ENCODE assay signal across 8 mouse cellular contexts in genomic region chr11:35797751-35798494, GRCm38 (mm10). TPM values are rescaled to one million over a fixed set of nuclear protein-coding genes. Genes with fewer than 3 reads are reported as not detected.
DNase-seq lines count a peak whose midpoint lies in the region; ATAC-seq lines count a peak whose summit lies in the region.

No protein-coding gene starts in this region.

- H3K9ac ChIP-seq in heart, embryonic 11.5 days (ENCODE audit: low read depth, low read length), result no peak overlapping the region
- peak overlapping the region; percentile 71 for H3K9ac ChIP-seq in forebrain, embryonic 13.5 days
- H3K9ac ChIP-seq in neural tube, embryonic 11.5 days (ENCODE audit: low read length), result peak overlapping the region; percentile 48

- peak overlapping the region; percentile 39 for H3K4me3 ChIP-seq in heart, embryonic 11.5 days (ENCODE audit: low read depth, low read length)
- peak overlapping the region; percentile 62 for H3K4me3 ChIP-seq in forebrain, embryonic 13.5 days
- H3K4me3 ChIP-seq in neural tube, embryonic 11.5 days (ENCODE audit: low read depth, low read length), result peak overlapping the region; percentile 52

- H3K27ac ChIP-seq in heart, embryonic 11.5 days (ENCODE audit: low read depth, low read length), result no peak overlapping the region
- H3K27ac ChIP-seq in forebrain, embryonic 13.5 days, result peak overlapping the region; percentile 61; the same call in 1 of the 2 replicates
- H3K27ac ChIP-seq in neural tube, embryonic 11.5 days (ENCODE audit: low read depth, low read length), result no peak overlapping the region

- no peak for DNase-seq in heart, adult 18-20 months
- DNase-seq in ZHBTc4 (ENCODE audit: low read depth, low spot score), result peak; percentile 37
- DNase-seq in layer of hippocampus, postnatal 36 days, result peak; percentile 35 to 44
- peak; percentile 27 for DNase-seq in neural tube, embryonic 11.5 days (ENCODE audit: low spot score)
- DNase-seq in thymus, postnatal 14 days, result no peak
- DNase-seq in Muller cell, postnatal 12 days (ENCODE audit: inconsistent ontology term), result no peak

- H3K9me3 ChIP-seq in heart, embryonic 11.5 days (replicated peaks; ENCODE audit: control insufficient read depth, low read length), result no peaks in the 10 kb centered on the region
- H3K9me3 ChIP-seq in forebrain, embryonic 13.5 days (replicated peaks), result no peaks in the 10 kb centered on the region
- no peaks in the 10 kb centered on the region for H3K9me3 ChIP-seq in neural tube, embryonic 11.5 days (ENCODE audit: control insufficient read depth, low read length)

- ATAC-seq in heart, embryonic 11.5 days (replicated peaks; ENCODE audit: insufficient number of reproducible peaks, low FRiP score, low TSS enrichment), result no peak
- ATAC-seq in forebrain, embryonic 13.5 days, result peak; percentile 77
- ATAC-seq in neural tube, embryonic 11.5 days (ENCODE audit: insufficient read depth, low FRiP score, low TSS enrichment), result peak; percentile 58; the same call in 1 of the 2 replicates

- peaks cover 8% of the 10 kb centered on the region; the same call in 1 of the 2 replicates for H3K4me1 ChIP-seq in heart, embryonic 11.5 days (ENCODE audit: control insufficient read depth, insufficient read depth, low read length)
- H3K4me1 ChIP-seq in forebrain, embryonic 13.5 days, result peaks cover 10% of the 10 kb centered on the region
- H3K4me1 ChIP-seq in neural tube, embryonic 11.5 days (ENCODE audit: control insufficient read depth, insufficient read depth, low read length), result no peaks in the 10 kb centered on the region; the same call in 1 of the 2 replicates

- H3K27me3 ChIP-seq in heart, embryonic 11.5 days (ENCODE audit: control insufficient read depth, insufficient read depth, low read length), result peaks cover 50% of the 10 kb centered on the region
- H3K27me3 ChIP-seq in forebrain, embryonic 13.5 days, result peaks cover 64% of the 10 kb centered on the region
- peaks cover 36% of the 10 kb centered on the region for H3K27me3 ChIP-seq in neural tube, embryonic 11.5 days (ENCODE audit: control insufficient read depth, insufficient read depth, low read length)

- 3% methylated on average over 79 of the region's 86 CpGs for WGBS in heart, embryonic 11.5 days (ENCODE audit: insufficient replicate concordance)
- WGBS in forebrain, embryonic 13.5 days, result 3% methylated on average over 83 of the region's 86 CpGs
- 3% methylated on average over 76 of the region's 86 CpGs for WGBS in neural tube, embryonic 11.5 days

- H3K36me3 ChIP-seq in heart, embryonic 11.5 days (ENCODE audit: control insufficient read depth, insufficient read depth, low read length), result no peaks in the 10 kb centered on the region
- H3K36me3 ChIP-seq in forebrain, embryonic 13.5 days (ENCODE audit: poor library complexity, severe bottlenecking), result no peaks in the 10 kb centered on the region
- no peaks in the 10 kb centered on the region for H3K36me3 ChIP-seq in neural tube, embryonic 11.5 days (ENCODE audit: control insufficient read depth, insufficient read depth, low read length)

- H3K4me2 ChIP-seq in heart, embryonic 11.5 days, result peak overlapping the region; percentile 65
- peak overlapping the region; percentile 84 for H3K4me2 ChIP-seq in forebrain, embryonic 13.5 days
- H3K4me2 ChIP-seq in neural tube, embryonic 11.5 days (ENCODE audit: low read depth), result peak overlapping the region; percentile 71

RNA-seq across cellular contexts. Expression of gene Fbll1, which starts 0.8 kb away (rescaled TPM):
- polyA plus RNA-seq in heart, embryonic 11.5 days (2014; fragmentation: Nextera tagmentation; extraction: Ambion mirVana), result not detected in 2 replicates
- total RNA-seq in heart, adult 18-20 months (2021), result not detected
- polyA plus RNA-seq in forebrain, embryonic 13.5 days (2015; fragmentation: Nextera tagmentation; extraction: Ambion mirVana), result 2.4 and 4.0 TPM in 2 replicates
- total RNA-seq in layer of hippocampus, postnatal 36 days (2021), result 10 to 100 TPM; 42.2 to 46.1 TPM
- 4.3 and 4.9 TPM in 2 replicates for polyA plus RNA-seq in neural tube, embryonic 11.5 days (2014; fragmentation: Nextera tagmentation; extraction: Ambion mirVana)

RNA-seq across cellular contexts. Expression of gene Pank3, which starts 28.6 kb away (rescaled TPM):
- 13.1 and 14.4 TPM in 2 replicates for polyA plus RNA-seq in heart, embryonic 11.5 days (2014; fragmentation: Nextera tagmentation; extraction: Ambion mirVana)
- total RNA-seq in heart, adult 18-20 months (2021), result 10 to 100 TPM; 19.0 to 21.5 TPM
- polyA plus RNA-seq in forebrain, embryonic 13.5 days (2015; fragmentation: Nextera tagmentation; extraction: Ambion mirVana), result 22.7 and 23.4 TPM in 2 replicates
- total RNA-seq in layer of hippocampus, postnatal 36 days (2021), result 10 to 100 TPM; 42.6 to 43.4 TPM
- 29.3 and 30.4 TPM in 2 replicates for polyA plus RNA-seq in neural tube, embryonic 11.5 days (2014; fragmentation: Nextera tagmentation; extraction: Ambion mirVana)

RNA-seq across cellular contexts. Expression of gene Rars, which starts 36.4 kb away (rescaled TPM):
- polyA plus RNA-seq in heart, embryonic 11.5 days (2014; fragmentation: Nextera tagmentation; extraction: Ambion mirVana), result 82.4 and 89.2 TPM in 2 replicates
- 10 to 100 TPM; 35.6 to 36.2 TPM for total RNA-seq in heart, adult 18-20 months (2021)
- 76.0 and 80.6 TPM in 2 replicates for polyA plus RNA-seq in forebrain, embryonic 13.5 days (2015; fragmentation: Nextera tagmentation; extraction: Ambion mirVana)
- 10 to 100 TPM; 48.9 to 49.9 TPM for total RNA-seq in layer of hippocampus, postnatal 36 days (2021)
- polyA plus RNA-seq in neural tube, embryonic 11.5 days (2014; fragmentation: Nextera tagmentation; extraction: Ambion mirVana), result 115 and 116 TPM in 2 replicates

Comparison
In these comparisons a context has a peak if more than half of its experiments do, and no peak if none do; other contexts are left out.
1. DNase-seq: peak in ZHBTc4 (single experiment), layer of hippocampus, postnatal 36 days (2 of 2) and neural tube, embryonic 11.5 days (single experiment); none in heart, adult 18-20 months (0 of 2), thymus, postnatal 14 days (single experiment) and Muller cell, postnatal 12 days (single experiment).
2. Peak in every context shown above with its lines, with median percentiles within 50 percentile points of each other: H3K4me2 ChIP-seq and H3K4me3 ChIP-seq.